Mouse (Mus musculus): Measurements from ENCODE around the gene Ngly1. TPM values are rescaled to one million over a fixed set of nuclear protein-coding genes. Genes with fewer than 3 reads are reported as not detected.

Gene Ngly1
- 10 to 100 TPM; 49.9 to 52.8 TPM for total RNA-seq (2023)

GRCm38 (mm10) chr14:16249171-16249874 lies at the start of gene Ngly1, which contains the start of gene Oxsm:
Gene Ngly1, plus strand, starts transcription at chr14:16249280.
Gene Oxsm, minus strand, starts transcription at chr14:16249808.

Other genes with a start within 250 kb of the Ngly1 start
- gene Oxsm, start 528 bp downstream of the Ngly1 start, total RNA-seq (2023): 10 to 100 TPM; 12.3 to 13.2 TPM
- 10 to 100 TPM; 76.8 to 98.5 TPM for gene Top2b, start 115.9 kb downstream of the Ngly1 start, total RNA-seq (2023)